Mouse (Mus musculus): ENCODE data around the gene Rorb. TPM values are rescaled to one million over a fixed set of nuclear protein-coding genes. Genes with fewer than 3 reads are reported as not detected.

The Rorb gene
- total RNA-seq, 2 experiments from 2014 or later = 0.15 to 0.46 TPM

- no peak for DNase-seq
These were observed 222.4 kb downstream of the Rorb start for GRCm38 (mm10) chr19:18888491-18889116.

- no peak for DNase-seq
These were observed 223.2 kb downstream of the Rorb start for GRCm38 (mm10) chr19:18887646-18888407.

GRCm38 (mm10) chr19:18881162-18881561 is 229.8 kb downstream of the Rorb start:
- DNase-seq = no peak
